Mouse (Mus musculus) hindbrain, embryonic 10.5 days (tissue): Measurements from ENCODE around the gene Sdc3. TPM values are rescaled to one million over a fixed set of nuclear protein-coding genes. Genes with fewer than 3 reads are reported as not detected.

Experiments
- DNase-seq: peaks from one replicate; pipeline ENCODE4 v3.0.0-alpha.2; 2017; ENCODE audit warnings: low spot score
- H3K27ac ChIP-seq: fragments of 300-500 bp; sonication (generic); 2 replicates; pipeline ENCODE4 v1.5.1; 2016; ENCODE audit warnings: mild to moderate bottlenecking, moderate library complexity
- H3K27me3 ChIP-seq: fragments of 300-500 bp; sonication (generic); 2 replicates; pipeline ENCODE4 v1.6.1; 2016; ENCODE audit warnings: mild to moderate bottlenecking; ENCODE audit not compliant: poor library complexity, insufficient read depth, severe bottlenecking
- H3K36me3 ChIP-seq: fragments of 300-500 bp; sonication (generic); 2 replicates; pipeline ENCODE4 v1.6.1; 2016; ENCODE audit warnings: mild to moderate bottlenecking, moderate library complexity
- H3K4me1 ChIP-seq: fragments of 300-500 bp; sonication (generic); replicated peaks from 2 replicates; pipeline ENCODE4 v1.6.1; 2016; ENCODE audit warnings: mild to moderate bottlenecking
- H3K4me3 ChIP-seq: fragments of 300-500 bp; sonication (generic); 2 replicates; pipeline ENCODE4 v1.5.1; 2016; ENCODE audit warnings: mild to moderate bottlenecking, moderate library complexity
- H3K9me3 ChIP-seq: fragments of 300-500 bp; sonication (generic); 2 replicates; pipeline ENCODE4 v1.6.1; 2016; ENCODE audit warnings: mild to moderate bottlenecking, moderate library complexity
- WGBS: fragments of 180-500 bp; shearing (Covaris S2); methylation state at CpG from one replicate; pipeline ENCODE4 v1.1.7; 2016; 5-methylcytosine and 5-hydroxymethylcytosine counted together
- polyA plus RNA-seq: library from polyadenylated mRNA; unstranded; fragments of >200 nt; fragmentation: Nextera tagmentation; extraction: Ambion mirVana; gene quantifications from 2 replicates; pipeline ENCODE4 v1.2.1, GENCODE M21; 2016

Sdc3 gene
- polyA plus RNA-seq, 1 experiment from 2014 or later, result 38.4 TPM

GRCm38 (mm10) chr4:130766926-130767325 lies 25.4 kb upstream of the Sdc3 start:
- DNase-seq, result no peak
- Histone ChIP-seq H3K9me3 (no peaks in the 10 kb centered on the region), H3K27me3 (no peaks in the 10 kb centered on the region), H3K36me3 (peaks cover 100% of the 10 kb centered on the region), H3K4me1 (no peaks in the 10 kb centered on the region), H3K27ac (no peak overlapping the region), H3K4me3 (no peak overlapping the region)
- WGBS, result 91% methylated on average over 4 of the region's 4 CpGs

- DNase-seq, result no peak
- no peaks in the 10 kb centered on the region for H3K9me3 ChIP-seq
- H3K27ac ChIP-seq, result no peak overlapping the region
- H3K27me3 ChIP-seq, result no peaks in the 10 kb centered on the region
- 91% methylated on average over 4 of the region's 4 CpGs for WGBS
- H3K4me1 ChIP-seq, result no peaks in the 10 kb centered on the region
- H3K4me3 ChIP-seq, result no peak overlapping the region
- peaks cover 100% of the 10 kb centered on the region for H3K36me3 ChIP-seq
Measured at GRCm38 (mm10) chr4:130773899-130774298, 18.4 kb upstream of the Sdc3 start.

- Histone ChIP-seq H3K4me1 (no peaks in the 10 kb centered on the region), H3K27me3 (no peaks in the 10 kb centered on the region), H3K27ac (no peak overlapping the region), H3K9me3 (no peaks in the 10 kb centered on the region), H3K36me3 (peaks cover 100% of the 10 kb centered on the region), H3K4me3 (no peak overlapping the region)
- DNase-seq, result no peak
- WGBS, result 96% methylated on average over 4 of the region's 4 CpGs
Measured at GRCm38 (mm10) chr4:130774822-130775221, 17.5 kb upstream of the Sdc3 start.

GRCm38 (mm10) chr4:130777647-130778046 lies 14.7 kb upstream of the Sdc3 start:
- no peaks in the 10 kb centered on the region for H3K4me1 ChIP-seq
- 70% methylated on average over 10 of the region's 10 CpGs for WGBS
- no peak overlapping the region for H3K4me3 ChIP-seq
- H3K9me3 ChIP-seq, result no peaks in the 10 kb centered on the region
- no peak for DNase-seq
- no peaks in the 10 kb centered on the region for H3K27me3 ChIP-seq
- H3K36me3 ChIP-seq, result peaks cover 100% of the 10 kb centered on the region
- H3K27ac ChIP-seq, result no peak overlapping the region

- Histone ChIP-seq H3K36me3 (peaks cover 89% of the 10 kb centered on the region), H3K4me1 (no peaks in the 10 kb centered on the region), H3K4me3 (no peak overlapping the region), H3K27ac (no peak overlapping the region), H3K9me3 (no peaks in the 10 kb centered on the region), H3K27me3 (no peaks in the 10 kb centered on the region)
- WGBS, result 94% methylated on average over 3 of the region's 3 CpGs
- DNase-seq, result no peak
Measured at GRCm38 (mm10) chr4:130779037-130779436, 13.3 kb upstream of the Sdc3 start.

- peaks cover 57% of the 10 kb centered on the region for H3K36me3 ChIP-seq
- H3K27me3 ChIP-seq, result no peaks in the 10 kb centered on the region
- no peaks in the 10 kb centered on the region for H3K9me3 ChIP-seq
- no peak for DNase-seq
- H3K4me3 ChIP-seq, result no peak overlapping the region
- no peaks in the 10 kb centered on the region; the same call in 1 of the 2 replicates for H3K4me1 ChIP-seq
- WGBS, result 90% methylated on average over 2 of the region's 2 CpGs
- no peak overlapping the region for H3K27ac ChIP-seq
Measured at GRCm38 (mm10) chr4:130782492-130782891, 9.8 kb upstream of the Sdc3 start.

- no peaks in the 10 kb centered on the region; the same call in 1 of the 2 replicates for H3K4me1 ChIP-seq
- H3K27ac ChIP-seq, result no peak overlapping the region
- 31% methylated on average over 4 of the region's 4 CpGs for WGBS
- peaks cover 34% of the 10 kb centered on the region for H3K36me3 ChIP-seq
- H3K9me3 ChIP-seq, result no peaks in the 10 kb centered on the region
- H3K4me3 ChIP-seq, result no peak overlapping the region
- no peaks in the 10 kb centered on the region for H3K27me3 ChIP-seq
- peak; percentile 53 for DNase-seq
Measured at GRCm38 (mm10) chr4:130784755-130785154, 7.6 kb upstream of the Sdc3 start.

GRCm38 (mm10) chr4:130787530-130787929 lies 4.8 kb upstream of the Sdc3 start:
- Histone ChIP-seq H3K4me3 (no peak overlapping the region), H3K36me3 (peaks cover 6% of the 10 kb centered on the region; the same call in 1 of the 2 replicates), H3K27me3 (peaks cover 16% of the 10 kb centered on the region), H3K27ac (no peak overlapping the region), H3K4me1 (peaks cover 8% of the 10 kb centered on the region), H3K9me3 (no peaks in the 10 kb centered on the region)
- WGBS, result 77% methylated on average over 5 of the region's 5 CpGs
- DNase-seq, result no peak

- peak; percentile 89 for DNase-seq
- Histone ChIP-seq H3K9me3 (no peaks in the 10 kb centered on the region), H3K4me1 (peaks cover 31% of the 10 kb centered on the region), H3K27me3 (peaks cover 32% of the 10 kb centered on the region), H3K4me3 (no peak overlapping the region), H3K27ac (no peak overlapping the region), H3K36me3 (no peaks in the 10 kb centered on the region)
- WGBS, result 10% methylated on average over 6 of the region's 6 CpGs
Measured at GRCm38 (mm10) chr4:130790180-130790579, 2.2 kb upstream of the Sdc3 start.

GRCm38 (mm10) chr4:130791811-130792375 lies 444 bp upstream of the Sdc3 start:
- DNase-seq, result peak; percentile 59

GRCm38 (mm10) chr4:130793180-130793501 lies 804 bp downstream of the Sdc3 start:
- H3K4me3 ChIP-seq, result peak overlapping the region; percentile 91
- H3K9me3 ChIP-seq, result no peaks in the 10 kb centered on the region
- 49% methylated on average over 7 of the region's 7 CpGs for WGBS
- peaks cover 39% of the 10 kb centered on the region for H3K27me3 ChIP-seq
- no peaks in the 10 kb centered on the region for H3K36me3 ChIP-seq
- no peak for DNase-seq
- peaks cover 56% of the 10 kb centered on the region for H3K4me1 ChIP-seq
- H3K27ac ChIP-seq, result peak overlapping the region; percentile 98

More at GRCm38 (mm10) chr4:130791811-130792375, 444 bp upstream of the Sdc3 start:
- H3K4me1 ChIP-seq, result peaks cover 44% of the 10 kb centered on the region
- 6% methylated on average over 19 of the region's 19 CpGs for WGBS
- peaks cover 39% of the 10 kb centered on the region for H3K27me3 ChIP-seq
- H3K27ac ChIP-seq, result peak overlapping the region; percentile 98
- H3K36me3 ChIP-seq, result no peaks in the 10 kb centered on the region
- peak overlapping the region; percentile 91 for H3K4me3 ChIP-seq
- no peaks in the 10 kb centered on the region for H3K9me3 ChIP-seq

GRCm38 (mm10) chr4:130794771-130795170 lies 2.4 kb downstream of the Sdc3 start:
- 49% methylated on average over 4 of the region's 4 CpGs for WGBS
- H3K27me3 ChIP-seq, result peaks cover 39% of the 10 kb centered on the region
- H3K4me3 ChIP-seq, result peak overlapping the region; percentile 11; the same call in 1 of the 2 replicates
- no peak overlapping the region for H3K27ac ChIP-seq
- peaks cover 72% of the 10 kb centered on the region for H3K4me1 ChIP-seq
- DNase-seq, result no peak
- H3K9me3 ChIP-seq, result no peaks in the 10 kb centered on the region
- H3K36me3 ChIP-seq, result no peaks in the 10 kb centered on the region

GRCm38 (mm10) chr4:130795970-130796369 lies 3.6 kb downstream of the Sdc3 start:
- no peak overlapping the region for H3K4me3 ChIP-seq
- no peaks in the 10 kb centered on the region for H3K36me3 ChIP-seq
- peaks cover 35% of the 10 kb centered on the region for H3K27me3 ChIP-seq
- H3K4me1 ChIP-seq, result peaks cover 84% of the 10 kb centered on the region
- no peak for DNase-seq
- H3K9me3 ChIP-seq, result no peaks in the 10 kb centered on the region
- peak overlapping the region; percentile 53 for H3K27ac ChIP-seq
- WGBS, result 94% methylated on average over 6 of the region's 6 CpGs
